Mouse (Mus musculus) frontal cortex, postnatal 36 days (tissue): ENCODE measurements at regions not wholly inside any gene's neighbourhood (a gene's known extent, or its start where the extent isn't known, plus 50 kb on each side); places are given as distances from the start of the nearest gene placed in this dataset.
A peak's percentile ranks its signal among the peaks of the same experiment; 100 is the strongest.

Source experiments
- DNase-seq, 2 experiments: peaks; one replicate each; pipeline ENCODE4 v3.0.0; 2022; ENCODE audit warnings: low spot score in 2 of 2

DNA sequence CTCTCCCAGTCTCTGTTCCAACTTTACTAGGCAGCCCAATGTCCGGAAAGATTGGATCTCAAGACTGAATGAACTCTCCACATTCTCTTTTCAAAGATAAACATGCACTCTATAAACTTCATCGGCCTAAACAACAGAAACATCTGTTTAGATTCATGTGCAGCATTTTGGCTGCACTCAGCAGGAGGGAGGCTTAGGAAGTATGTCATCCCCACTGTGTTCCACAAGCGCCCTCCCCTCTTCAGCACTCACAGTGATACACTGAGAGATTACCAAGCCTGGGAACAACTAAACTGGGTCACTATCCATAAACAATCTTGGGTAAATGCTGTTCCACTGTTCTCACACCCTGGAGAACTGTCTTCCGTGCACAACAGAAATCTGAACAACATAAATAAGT lies 185.5 kb upstream of the Gm11114 start:
- no peak for DNase-seq

GRCm38 (mm10) chr9:85134900-85135299 lies 177.7 kb upstream of the Gm11114 start:
- no peak for DNase-seq

DNA sequence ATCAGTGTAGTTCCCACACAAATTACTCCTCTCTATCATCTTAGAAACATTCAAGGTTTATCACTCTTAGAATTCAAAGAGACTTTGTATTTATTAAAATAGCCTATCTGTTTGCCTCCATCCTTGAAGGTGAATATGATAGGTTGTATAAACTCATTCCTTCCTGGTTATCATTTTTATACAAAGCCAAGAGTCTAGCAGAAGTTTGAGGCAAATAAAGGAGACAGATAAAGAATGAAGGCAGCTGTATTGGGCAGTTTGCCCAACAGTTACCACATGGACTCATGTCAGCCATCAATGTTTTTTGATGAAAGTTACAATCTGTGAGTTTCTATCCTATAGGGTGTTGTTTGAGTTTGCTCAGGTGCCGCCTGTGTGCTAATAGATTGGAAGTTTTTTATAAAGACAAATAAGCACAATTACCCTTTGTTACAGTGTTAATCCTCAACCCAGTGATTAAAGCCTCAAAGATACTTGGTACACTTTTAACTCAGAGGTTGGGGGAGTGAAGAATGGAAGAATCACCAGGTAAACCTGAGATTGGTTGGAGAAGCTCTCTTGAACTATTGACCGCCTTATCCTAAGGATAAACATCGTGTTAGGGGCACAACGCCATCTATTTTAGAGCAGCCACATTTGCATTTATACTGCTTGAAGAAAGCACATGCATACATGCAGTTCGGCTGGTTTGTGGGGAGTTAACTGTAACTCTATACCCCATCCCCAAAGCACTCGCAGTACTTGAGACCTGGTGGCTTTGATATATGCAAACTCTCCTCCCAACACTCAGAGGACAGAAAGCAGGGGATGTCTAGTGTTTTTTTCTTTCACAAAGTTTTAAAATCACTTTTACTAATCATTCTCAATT lies 175.6 kb upstream of the Gm11114 start:
- DNase-seq: no peak

DNA sequence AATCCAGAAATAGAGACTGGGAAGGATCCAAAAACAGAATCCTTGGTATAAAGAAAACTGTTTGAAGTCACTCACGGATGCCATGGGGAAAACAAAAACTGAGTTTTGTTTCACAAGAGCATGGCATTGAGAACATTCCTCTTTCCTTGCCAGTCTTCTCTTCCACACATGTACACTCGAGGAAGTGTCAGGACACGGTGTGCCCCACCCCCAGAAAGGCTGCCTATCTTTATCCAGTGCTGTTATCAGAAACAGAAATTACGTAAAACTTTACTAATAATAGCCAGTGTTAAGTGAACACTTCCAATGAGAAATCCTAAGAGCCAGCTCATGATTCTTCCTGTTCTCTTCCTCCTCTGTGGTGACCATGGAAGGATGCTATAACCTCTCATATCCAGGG lies 172.7 kb upstream of the Gm11114 start:
- DNase-seq: peak in 1 of 2 experiments; percentile 3

GRCm38 (mm10) chr9:85144363-85144762 lies 168.2 kb upstream of the Gm11114 start:
- DNase-seq: no peak

- no peak for DNase-seq
Measured at GRCm38 (mm10) chr9:85165632-85166031, 146.9 kb upstream of the Gm11114 start.

DNA sequence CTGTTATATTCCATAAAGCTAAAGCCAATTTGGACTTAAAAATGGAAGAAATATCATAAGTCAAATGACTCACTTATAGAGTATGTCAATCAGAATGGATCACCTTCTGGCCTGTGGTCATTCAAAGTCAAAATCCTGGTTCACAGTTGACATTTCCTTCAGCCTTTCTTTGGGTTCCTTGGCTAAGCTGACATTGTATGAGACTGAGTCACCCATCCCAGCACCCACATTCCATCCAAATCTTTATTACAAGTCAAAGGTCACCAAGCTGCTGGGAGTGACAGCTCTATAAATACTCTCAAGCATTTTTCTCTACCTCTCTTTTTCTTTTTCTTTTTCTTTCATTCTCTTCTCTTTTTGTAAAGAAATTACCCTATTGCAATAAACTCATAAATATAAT lies 145.3 kb upstream of the Gm11114 start:
- DNase-seq: no peak

DNA sequence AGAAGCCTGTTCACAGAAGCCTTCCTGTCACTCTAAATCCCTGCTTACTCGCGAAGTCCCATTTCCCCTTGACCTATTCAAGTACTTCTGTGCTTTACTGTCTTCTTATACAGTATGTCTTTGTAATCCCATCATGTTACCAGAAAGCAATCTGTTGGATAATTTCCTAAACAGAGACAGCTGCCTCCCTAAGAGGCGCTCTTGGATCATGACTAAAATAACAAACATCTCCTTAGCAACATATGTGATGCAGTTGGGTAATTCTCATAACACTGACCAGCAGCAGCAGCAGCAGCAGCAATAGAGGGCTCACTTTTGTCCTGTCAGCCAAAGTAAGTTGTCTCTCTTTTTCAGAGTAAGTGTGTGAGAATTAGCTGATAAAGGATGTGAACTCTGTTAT lies 138.1 kb upstream of the Gm11114 start:
- no peak for DNase-seq

DNA sequence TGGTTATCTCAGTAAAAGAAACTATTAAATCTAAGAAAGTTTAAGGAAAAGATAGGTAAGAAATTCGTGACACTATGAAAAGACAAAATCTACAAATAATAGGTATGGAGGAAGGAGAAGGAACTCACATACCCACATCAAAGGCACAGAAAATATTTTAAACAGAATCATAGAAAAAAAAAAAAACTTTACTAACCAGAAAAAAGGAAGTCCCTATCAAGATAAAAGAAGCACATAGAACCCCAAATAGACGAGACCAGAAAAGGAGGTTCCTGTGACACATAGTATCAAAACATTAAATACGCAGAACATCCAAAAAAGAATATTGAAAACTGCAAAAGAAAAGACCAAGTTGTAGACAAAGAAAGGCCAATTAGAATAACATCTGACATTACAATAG lies 111.4 kb upstream of the Gm11114 start:
- no peak for DNase-seq

DNA sequence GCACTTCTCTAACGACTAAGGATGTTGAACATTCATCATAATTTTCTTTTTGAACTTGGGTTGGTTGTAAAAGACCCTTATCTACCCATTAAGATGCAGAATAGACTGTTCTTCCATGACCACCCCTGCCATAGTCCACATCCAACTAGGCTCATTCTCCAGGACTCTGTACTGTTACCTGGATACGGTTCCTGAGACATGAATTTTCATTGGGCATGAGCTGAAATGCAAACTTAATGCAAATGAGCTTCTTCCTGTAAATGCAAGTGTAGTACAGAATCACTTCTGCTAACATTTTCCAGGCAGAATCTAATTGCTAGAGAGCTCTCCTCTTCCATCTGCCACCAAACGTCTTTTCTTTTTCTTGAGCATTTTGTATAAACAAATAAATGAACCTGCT lies 87.7 kb upstream of the Gm11114 start:
- no peak for DNase-seq
